Mouse (Mus musculus) heart, postnatal 4 days (tissue): Measurements from ENCODE around the gene P3h3. TPM values are rescaled to one million over a fixed set of nuclear protein-coding genes. Genes with fewer than 3 reads are reported as not detected.
"Not testable (repeated sequence)": the region's sequence is repeated elsewhere in the genome, so short reads cannot be mapped to it uniquely, and the experiment has no call there.

ENCODE experiments used
- DNase-seq: peaks from one replicate; pipeline ENCODE4 v3.0.0; 2021
- total RNA-seq, 2 experiments: library from RNA; stranded (reverse); gene quantifications; 2 replicates each; pipeline ENCODE4 v1.2.3; 2021

Gene P3h3
- total RNA-seq, 2 experiments from 2014 or later = 30.0 to 31.6 TPM

DNA sequence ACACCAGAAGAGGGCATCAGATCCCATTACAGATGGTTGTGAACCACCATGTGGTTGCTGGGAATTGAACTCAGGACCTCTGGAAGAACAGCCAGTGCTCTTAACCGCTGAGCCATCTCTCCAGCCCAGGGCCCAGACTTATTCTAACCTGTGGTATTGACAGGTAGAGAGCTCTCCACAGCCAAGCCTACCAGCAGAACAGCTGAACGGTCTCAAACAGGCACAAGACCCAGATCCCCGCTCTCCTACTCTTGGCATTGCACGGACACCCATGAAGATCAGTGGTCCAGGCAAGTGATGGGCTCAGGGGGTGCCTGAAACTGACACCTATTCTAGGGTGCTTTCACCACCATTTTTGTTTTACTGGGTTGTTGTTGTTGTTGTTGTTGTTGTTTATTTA, 26.4 kb downstream of the P3h3 start:
- DNase-seq = not testable (repeated sequence)

DNA sequence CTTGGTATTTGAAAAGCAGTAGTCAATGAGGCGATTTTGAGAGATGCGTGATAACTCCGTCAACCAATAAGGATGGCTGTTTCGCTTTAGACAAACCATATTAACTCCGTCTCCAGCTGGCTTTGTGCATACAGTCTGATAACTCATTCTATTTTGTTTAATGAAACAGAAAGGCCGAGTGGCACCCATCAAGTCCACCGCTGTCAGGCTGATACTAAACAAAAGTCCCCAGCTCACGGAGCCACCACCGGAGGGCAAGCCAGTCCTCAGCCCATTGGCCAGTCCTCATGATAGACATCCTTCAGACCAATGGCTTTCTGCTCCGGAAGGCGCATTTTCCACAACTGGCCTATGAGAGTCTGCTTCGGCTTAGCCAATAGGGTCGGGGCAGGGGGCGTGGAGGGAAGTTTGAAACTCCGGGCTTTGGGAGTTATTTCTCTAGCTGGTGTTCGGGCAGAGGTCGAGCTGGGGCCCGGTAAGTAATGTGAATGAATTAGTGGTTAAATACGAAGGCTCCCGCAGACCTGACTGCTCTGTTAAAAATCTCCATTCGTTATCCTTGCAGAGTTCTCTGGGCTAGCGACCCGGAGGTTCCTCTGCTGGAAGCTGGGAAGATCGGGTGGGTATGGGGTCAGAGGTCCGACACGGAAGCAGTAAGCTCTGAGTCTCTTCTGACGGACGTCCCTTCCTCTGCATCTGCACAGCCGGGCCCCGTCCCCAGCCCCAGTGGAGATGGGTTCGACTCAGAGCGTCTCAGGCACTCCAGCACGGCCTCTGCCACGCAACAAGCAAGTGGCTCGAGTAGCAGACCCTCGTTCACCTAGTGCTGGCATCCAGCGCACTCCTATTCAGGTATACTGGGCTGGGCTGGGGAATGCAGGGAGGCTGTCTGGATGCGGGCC, 27.5 kb downstream of the P3h3 start:
- peak; percentile 94 for DNase-seq

DNA sequence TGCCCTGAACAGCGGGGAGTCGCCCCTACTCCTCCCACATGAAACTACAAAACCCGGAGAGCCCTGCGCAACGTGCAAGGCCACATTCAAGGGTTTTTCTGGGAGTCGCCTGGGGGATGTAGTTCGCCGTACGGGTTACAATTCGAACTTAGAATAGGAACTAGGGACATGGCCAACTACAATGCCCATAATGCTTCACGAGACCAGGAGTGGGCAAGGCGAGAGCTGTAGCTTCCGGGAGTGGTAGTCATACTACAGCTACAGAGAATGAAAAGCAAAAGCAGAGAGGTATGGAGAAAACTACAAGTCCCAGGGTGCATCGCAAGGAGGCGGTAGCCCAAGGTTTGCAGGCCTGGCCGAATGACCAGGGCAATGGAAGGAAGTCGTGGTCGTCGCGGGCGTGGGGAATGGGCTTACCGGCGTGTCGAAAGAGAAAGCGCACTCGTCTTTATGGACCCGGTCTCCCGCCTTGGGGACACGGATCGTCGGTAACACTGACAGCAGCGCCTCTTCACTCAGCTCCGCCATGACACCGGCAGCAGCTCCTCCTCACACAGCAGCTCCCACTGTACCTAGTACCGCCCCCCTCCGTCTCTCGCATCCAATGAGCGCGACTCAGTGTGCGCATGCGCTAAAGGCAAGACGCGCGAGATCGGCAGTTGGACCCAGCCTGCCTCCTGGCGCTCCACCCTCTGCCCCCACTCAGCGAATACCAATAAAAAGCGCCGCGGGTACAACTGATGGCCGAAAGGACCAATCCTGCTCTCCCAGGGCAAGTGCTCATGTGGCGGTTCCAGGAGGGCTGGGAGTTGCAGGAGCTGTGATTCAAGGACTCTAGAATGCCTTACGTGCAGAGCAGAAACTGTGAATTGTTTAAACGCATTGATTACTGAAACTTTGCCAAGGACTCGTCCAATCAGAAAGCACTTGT, 28.4 kb downstream of the P3h3 start, which contains the start of the genes Usp5 and Cdca3:
Usp5 (minus strand) TSS at position 617 of the 931 bp plus-strand sequence.
Cdca3 (plus strand) TSS at position 680 of the 931 bp plus-strand sequence.
- DNase-seq = peak; percentile 98

- peak; percentile 48 for DNase-seq
These were observed 29.4 kb downstream of the P3h3 start for GRCm38 (mm10) chr6:124828101-124828592.

- no peak for DNase-seq
These were observed 35.5 kb downstream of the P3h3 start for GRCm38 (mm10) chr6:124822049-124822448.

- no peak for DNase-seq
These were observed 36.7 kb downstream of the P3h3 start for GRCm38 (mm10) chr6:124820891-124821290.

- DNase-seq = no peak
These were observed 39.6 kb downstream of the P3h3 start for GRCm38 (mm10) chr6:124817971-124818370.

- no peak for DNase-seq
These were observed 40.0 kb downstream of the P3h3 start for GRCm38 (mm10) chr6:124817563-124817962.

GRCm38 (mm10) chr6:124817125-124817524, 40.4 kb downstream of the P3h3 start:
- no peak for DNase-seq

GRCm38 (mm10) chr6:124816611-124817010, 40.9 kb downstream of the P3h3 start:
- no peak for DNase-seq

DNA sequence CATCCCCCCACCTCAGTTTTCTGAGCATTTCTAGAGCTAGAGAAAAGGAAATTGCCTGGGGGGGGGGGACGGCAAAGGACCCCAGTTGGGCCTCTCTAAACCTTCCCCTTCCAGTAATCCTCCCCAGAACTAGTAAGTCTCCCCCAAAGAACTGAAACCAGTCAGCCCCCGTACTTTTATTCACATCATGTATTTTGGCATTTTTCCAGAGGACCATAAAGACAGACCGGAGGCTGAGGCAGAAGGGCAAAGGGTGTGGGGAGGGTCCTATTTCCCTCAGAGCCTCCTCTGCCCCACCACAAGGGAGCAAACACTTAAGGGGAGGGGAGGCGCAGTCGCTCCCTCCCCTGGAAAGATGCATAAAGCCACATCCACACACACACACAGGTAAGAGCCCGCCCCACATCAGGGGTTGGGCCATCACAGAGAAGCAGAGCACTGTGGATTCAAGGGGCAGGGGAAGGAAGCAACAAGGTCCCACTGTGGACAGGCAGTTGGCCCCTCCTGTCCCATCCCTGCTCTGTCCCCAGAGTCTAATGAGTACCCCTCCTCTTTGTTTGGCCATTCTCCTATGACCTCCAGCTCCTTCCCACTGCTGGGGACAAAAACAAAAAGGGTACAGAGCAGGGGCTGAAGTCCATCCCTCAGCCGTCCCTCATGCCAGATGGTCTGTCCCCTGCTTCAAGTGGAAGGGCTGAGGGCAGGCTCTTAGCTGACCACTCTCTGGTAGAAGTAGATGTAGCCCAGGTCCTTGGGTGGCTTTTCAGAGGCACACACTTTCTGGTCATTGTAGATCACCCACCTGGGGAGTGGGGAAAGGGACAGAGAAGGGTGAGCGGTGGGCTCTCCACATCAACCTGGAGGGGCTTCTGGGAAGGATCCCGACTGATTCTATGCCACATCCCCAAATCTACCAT, 42.4 kb downstream of the P3h3 start:
- no peak for DNase-seq

- peak; percentile 38 for DNase-seq
These were observed 43.1 kb downstream of the P3h3 start for GRCm38 (mm10) chr6:124814448-124814847.

DNA sequence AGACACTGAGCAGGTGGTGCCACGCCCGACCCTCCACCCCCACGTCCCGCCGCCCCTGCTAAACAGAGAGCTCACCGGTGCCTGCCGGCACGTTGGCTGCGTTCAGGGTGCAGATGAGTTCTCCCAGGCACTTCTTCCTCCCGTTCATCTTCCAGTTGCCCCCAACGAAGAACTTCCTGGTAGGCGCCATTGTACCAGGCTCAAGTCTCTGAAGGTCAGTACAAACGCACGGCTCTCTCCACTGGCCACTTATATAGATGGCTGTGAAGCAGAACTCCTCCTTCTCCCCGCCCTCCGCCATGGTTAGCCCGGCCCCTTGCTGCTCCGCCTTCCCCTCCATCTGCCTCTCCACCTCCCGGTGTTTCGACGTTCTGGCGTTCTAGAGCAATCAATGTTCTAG, 43.6 kb downstream of the P3h3 start, which contains the start of gene Tpi1:
Tpi1 (minus strand) TSS at position 364 of the 400 bp plus-strand sequence.
- DNase-seq = peak; percentile 95

DNA sequence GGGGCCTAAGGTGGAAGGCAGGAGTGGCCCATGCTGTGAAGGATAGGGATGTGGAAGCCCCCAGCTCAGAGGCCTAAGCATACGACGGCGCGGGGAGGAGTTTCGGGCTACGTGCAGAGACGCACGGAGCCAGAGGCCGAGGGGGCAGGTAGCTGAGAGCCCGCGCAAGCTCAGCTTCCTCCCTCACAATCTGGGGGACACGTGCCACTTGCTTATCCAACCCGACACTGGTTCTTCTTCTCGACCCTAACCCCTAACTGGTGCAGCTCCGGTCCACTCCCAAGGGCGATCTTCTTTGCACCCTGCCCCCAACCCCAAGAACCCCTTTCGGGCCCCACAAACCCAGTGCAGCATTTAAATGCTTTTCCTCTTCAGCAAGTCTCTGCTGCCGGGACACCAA, 44.1 kb downstream of the P3h3 start:
- peak; percentile 77 for DNase-seq

DNA sequence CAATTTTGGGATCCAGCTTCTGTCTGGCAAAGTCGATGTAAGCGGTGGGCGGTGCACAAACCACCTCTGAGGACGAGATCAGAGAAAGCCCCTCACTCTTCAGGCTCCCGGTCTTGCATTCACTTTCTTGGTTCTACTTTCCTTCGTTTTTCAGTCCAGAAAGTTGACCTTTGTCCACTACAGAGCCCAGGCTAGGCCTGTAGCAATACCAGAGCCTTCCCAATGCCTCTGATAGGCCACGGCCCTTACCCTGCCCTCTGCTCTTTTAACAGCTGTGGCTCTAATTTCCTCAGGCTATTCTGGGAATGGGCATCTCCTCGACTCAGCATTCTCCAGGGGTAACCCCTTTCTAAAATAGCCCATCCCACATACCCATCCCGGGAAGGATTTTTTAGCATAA, 44.7 kb downstream of the P3h3 start:
- DNase-seq = no peak

- DNase-seq = no peak
These were observed 45.6 kb downstream of the P3h3 start for GRCm38 (mm10) chr6:124811701-124812560.

GRCm38 (mm10) chr6:124811403-124811665, 46.2 kb downstream of the P3h3 start:
- DNase-seq = no peak

GRCm38 (mm10) chr6:124810566-124811402, 46.8 kb downstream of the P3h3 start:
- DNase-seq = not testable (repeated sequence)

DNA sequence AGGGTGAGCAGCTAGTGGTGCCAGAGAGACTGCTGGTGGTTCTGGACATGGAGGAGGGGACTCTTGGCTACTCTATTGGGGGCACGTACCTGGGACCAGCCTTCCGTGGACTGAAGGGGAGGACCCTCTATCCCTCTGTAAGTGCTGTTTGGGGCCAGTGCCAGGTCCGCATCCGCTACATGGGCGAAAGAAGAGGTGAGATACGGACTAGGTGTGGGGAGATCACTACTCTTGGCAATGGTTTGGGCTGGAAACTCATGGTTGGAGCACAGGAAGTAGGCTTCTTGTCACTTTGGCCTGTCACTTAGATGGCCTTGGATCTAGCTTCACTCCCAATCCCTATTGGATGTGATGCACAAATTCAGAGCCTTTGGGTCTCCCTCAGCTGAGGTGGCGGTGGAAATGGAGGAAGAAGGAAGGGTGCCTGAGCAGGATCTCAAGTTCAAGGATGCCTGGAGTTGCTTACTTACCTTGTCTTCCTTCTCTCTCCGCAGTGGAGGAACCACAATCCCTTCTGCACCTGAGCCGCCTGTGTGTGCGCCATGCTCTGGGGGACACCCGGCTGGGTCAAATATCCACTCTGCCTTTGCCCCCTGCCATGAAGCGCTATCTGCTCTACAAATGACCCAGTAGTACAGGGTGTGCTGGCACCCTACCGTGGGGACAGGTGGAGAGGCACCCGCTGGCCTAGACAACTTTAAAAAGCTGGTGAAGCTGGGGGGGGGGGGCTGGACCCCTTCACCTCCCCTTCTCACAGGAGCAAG, 47.6 kb downstream of the P3h3 start:
- no peak for DNase-seq
